Mouse (Mus musculus): ENCODE measurements around the gene Ksr2.

- TF ChIP-seq CTCF (conservative IDR thresholded peaks at IDR 0.05; ENCODE audit: low read length) (no peak), NANOG (IDR thresholded peaks at IDR 0.05; ENCODE audit: borderline replicate concordance, low read length) (no peak)
Measured at GRCm38 (mm10) chr5:117441242-117441842, 27.5 kb downstream of the Ksr2 start.
